Mouse (Mus musculus): ENCODE data around the gene Zfp688.
"Not testable (repeated sequence)": the region's sequence is repeated elsewhere in the genome, so short reads cannot be mapped to it uniquely, and the experiment has no call there.

Zfp688 gene

GRCm38 (mm10) chr7:127421388-127422191 lies at the start of gene Zfp688:
TSS of gene Zfp688 (minus strand) at chr7:127422068.
- peak; percentile 91 for ATAC-seq (ENCODE audit: low TSS enrichment)

- ATAC-seq (ENCODE audit: low TSS enrichment): peak; percentile 17; the same call in 1 of the 2 replicates
Observed at GRCm38 (mm10) chr7:127471646-127472010, 49.8 kb upstream of the Zfp688 start.

- peak; percentile 87 for ATAC-seq (ENCODE audit: low TSS enrichment)
Observed at GRCm38 (mm10) chr7:127470743-127471645, 49.1 kb upstream of the Zfp688 start.

GRCm38 (mm10) chr7:127470011-127470715 lies 48.3 kb upstream of the Zfp688 start:
- peak; percentile 10; the same call in 1 of the 2 replicates for ATAC-seq (ENCODE audit: low TSS enrichment)

- no peak for ATAC-seq (ENCODE audit: low TSS enrichment)
Observed at GRCm38 (mm10) chr7:127466606-127467005, 44.7 kb upstream of the Zfp688 start.

GRCm38 (mm10) chr7:127465670-127466069 lies 43.8 kb upstream of the Zfp688 start:
- not testable (repeated sequence) for ATAC-seq (ENCODE audit: low TSS enrichment)

GRCm38 (mm10) chr7:127465191-127465590 lies 43.3 kb upstream of the Zfp688 start:
- ATAC-seq (ENCODE audit: low TSS enrichment): no peak

GRCm38 (mm10) chr7:127459311-127459710 lies 37.4 kb upstream of the Zfp688 start, which contains the start of gene Prr14:
TSS of gene Prr14 (plus strand) at chr7:127459611.
- not testable (repeated sequence) for ATAC-seq (ENCODE audit: low TSS enrichment)

- ATAC-seq (ENCODE audit: low TSS enrichment): not testable (repeated sequence)
Observed at GRCm38 (mm10) chr7:127458371-127459122, 36.7 kb upstream of the Zfp688 start.

GRCm38 (mm10) chr7:127454905-127455304 lies 33.0 kb upstream of the Zfp688 start:
- no peak for ATAC-seq (ENCODE audit: low TSS enrichment)

GRCm38 (mm10) chr7:127453056-127453455 lies 31.2 kb upstream of the Zfp688 start:
- ATAC-seq (ENCODE audit: low TSS enrichment): no peak

- ATAC-seq (ENCODE audit: low TSS enrichment): no peak
Observed at GRCm38 (mm10) chr7:127449966-127450365, 28.1 kb upstream of the Zfp688 start.

- ATAC-seq (ENCODE audit: low TSS enrichment): peak; percentile 82
Observed at GRCm38 (mm10) chr7:127448521-127449300, 26.8 kb upstream of the Zfp688 start, which contains the start of gene Zfp689. TSS of gene Zfp689 (minus strand) at chr7:127449158.

- no peak for ATAC-seq (ENCODE audit: low TSS enrichment)
Observed at GRCm38 (mm10) chr7:127443976-127444375, 22.1 kb upstream of the Zfp688 start.

- no peak for ATAC-seq (ENCODE audit: low TSS enrichment)
Observed at GRCm38 (mm10) chr7:127437724-127438123, 15.9 kb upstream of the Zfp688 start.

- ATAC-seq (ENCODE audit: low TSS enrichment): no peak
Observed at GRCm38 (mm10) chr7:127435206-127435605, 13.3 kb upstream of the Zfp688 start.

- ATAC-seq (ENCODE audit: low TSS enrichment): no peak
Observed at GRCm38 (mm10) chr7:127426354-127426753, 4.5 kb upstream of the Zfp688 start.

- ATAC-seq (ENCODE audit: low TSS enrichment): no peak
Observed at GRCm38 (mm10) chr7:127425911-127426310, 4.0 kb upstream of the Zfp688 start.

GRCm38 (mm10) chr7:127425291-127425690 lies 3.4 kb upstream of the Zfp688 start:
- ATAC-seq (ENCODE audit: low TSS enrichment): no peak

GRCm38 (mm10) chr7:127422247-127422646 lies 379 bp upstream of the Zfp688 start:
- ATAC-seq (ENCODE audit: low TSS enrichment): peak; percentile 88; the same call in 1 of the 2 replicates

Data from frontal cortex, adult (tissue).